Mouse (Mus musculus) kidney, adult 2 months (tissue): ENCODE measurements around the gene Aspscr1. TPM values are rescaled to one million over a fixed set of nuclear protein-coding genes. Genes with fewer than 3 reads are reported as not detected.

Experiments used
- DNase-seq: peaks from one replicate; pipeline ENCODE4 v3.0.0; 2021
- H3K27ac ChIP-seq: fragments of 200-500 bp; 2 replicates; pipeline ENCODE4 v1.5.1; 2012; ENCODE audit warnings: low read depth, low read length, control low read depth, inconsistent platforms; ENCODE audit not compliant: insufficient read depth
- H3K27me3 ChIP-seq: fragments of 200-500 bp; replicated peaks from 2 replicates; pipeline ENCODE4 v1.6.1; 2012; ENCODE audit warnings: mild to moderate bottlenecking, moderate library complexity, low read length, inconsistent platforms; ENCODE audit not compliant: control insufficient read depth, insufficient read depth
- H3K36me3 ChIP-seq: fragments of 200-500 bp; 2 replicates; pipeline ENCODE4 v1.6.1; 2012; ENCODE audit warnings: mild to moderate bottlenecking, moderate library complexity, low read length, inconsistent platforms; ENCODE audit not compliant: control insufficient read depth, insufficient read depth
- H3K4me1 ChIP-seq: fragments of 200-500 bp; 2 replicates; pipeline ENCODE4 v1.6.1; 2011; ENCODE audit warnings: low read length; ENCODE audit not compliant: control insufficient read depth, insufficient read depth
- H3K4me3 ChIP-seq: fragments of 200-500 bp; 2 replicates; pipeline ENCODE4 v1.5.1; 2011; ENCODE audit warnings: mild to moderate bottlenecking, low read depth, low read length, control low read depth; ENCODE audit not compliant: insufficient read depth
- CTCF ChIP-seq: fragments of 200-500 bp; conservative IDR thresholded peaks from 2 replicates; pipeline ENCODE4 v1.5.1; 2011; ENCODE audit warnings: low read depth, mild to moderate bottlenecking, control low read depth, low read length, moderate library complexity, mixed read lengths; ENCODE audit not compliant: insufficient read depth, insufficient read length
- POLR2A ChIP-seq: fragments of 200-500 bp; IDR thresholded peaks from one replicate; pipeline ENCODE4 v1.6.1; 2011; ENCODE audit warnings: low read depth, low read length, control low read depth
- whole genome bisulfite sequencing: fragments of 180-500 bp; shearing (Covaris S2); methylation state at CpG from one replicate; pipeline ENCODE4 v1.1.7; 2018; 5-methylcytosine and 5-hydroxymethylcytosine counted together
- polyA plus RNA-seq: library from polyadenylated mRNA; depleted of rRNA; stranded (reverse); fragments of >200 nt; gene quantifications from 2 replicates; pipeline ENCODE4 v1.2.3, GENCODE M21; 2012

Aspscr1 gene
- polyA plus RNA-seq, 1 experiment, result 105 TPM

DNA sequence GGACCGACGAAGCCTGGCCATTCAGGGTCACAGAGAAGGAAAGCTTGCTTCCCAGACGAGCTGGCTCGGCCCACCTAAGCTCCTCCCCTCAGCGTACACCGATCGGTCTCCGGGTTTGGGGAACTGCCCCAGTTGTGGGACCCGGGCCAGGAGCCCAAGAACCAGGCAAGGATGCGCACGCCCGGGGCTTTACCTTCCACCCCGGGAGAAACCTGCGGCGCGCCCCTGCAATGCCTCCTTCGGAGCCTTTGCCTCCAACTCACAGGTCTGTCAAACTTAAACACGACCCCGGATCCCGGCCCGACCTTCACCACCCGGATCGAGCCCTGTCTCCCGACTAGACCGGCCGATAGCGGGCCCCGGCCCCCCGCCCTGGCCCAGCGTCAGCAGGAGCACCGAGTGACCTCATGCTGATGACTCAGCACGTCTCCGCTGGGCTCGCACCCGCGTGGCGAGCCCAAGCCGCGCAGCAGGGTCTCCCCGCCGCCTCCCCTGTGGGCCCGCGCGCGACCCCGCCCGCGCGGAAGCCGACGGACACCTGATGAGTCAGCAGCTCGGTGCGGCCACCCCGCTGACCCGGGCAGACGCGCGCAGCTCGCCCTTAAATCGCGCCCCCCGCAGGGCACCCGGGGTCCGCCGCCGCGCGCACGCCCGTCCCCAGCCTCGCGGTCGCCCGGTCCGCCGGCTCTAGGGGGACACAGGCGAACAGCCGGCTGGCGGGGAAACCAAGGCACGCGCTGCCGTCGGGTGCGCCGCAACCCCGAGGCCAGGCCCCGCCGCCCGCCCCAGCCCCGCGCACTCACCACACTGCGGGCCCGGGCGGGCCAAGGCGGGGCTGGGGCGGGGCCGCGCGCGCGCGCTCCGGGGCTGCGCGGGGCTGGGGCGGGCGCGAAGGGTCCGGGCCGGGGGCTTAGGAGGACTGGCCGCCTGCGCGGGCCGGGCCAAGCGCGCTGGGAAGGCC lies 39.9 kb upstream of the Aspscr1 start:
- no peaks in the 10 kb centered on the region for H3K27me3 ChIP-seq
- H3K27ac ChIP-seq, result peak overlapping the region; percentile 95
- TF ChIP-seq CTCF (no peak), POLR2A (peak; percentile 13)
- peaks cover 34% of the 10 kb centered on the region for H3K4me1 ChIP-seq
- DNase-seq, result peak; percentile 94
- H3K4me3 ChIP-seq, result peak overlapping the region; percentile 92
- WGBS, result under 1% methylated on average over 116 of the region's 116 CpGs
- H3K36me3 ChIP-seq, result no peaks in the 10 kb centered on the region

DNA sequence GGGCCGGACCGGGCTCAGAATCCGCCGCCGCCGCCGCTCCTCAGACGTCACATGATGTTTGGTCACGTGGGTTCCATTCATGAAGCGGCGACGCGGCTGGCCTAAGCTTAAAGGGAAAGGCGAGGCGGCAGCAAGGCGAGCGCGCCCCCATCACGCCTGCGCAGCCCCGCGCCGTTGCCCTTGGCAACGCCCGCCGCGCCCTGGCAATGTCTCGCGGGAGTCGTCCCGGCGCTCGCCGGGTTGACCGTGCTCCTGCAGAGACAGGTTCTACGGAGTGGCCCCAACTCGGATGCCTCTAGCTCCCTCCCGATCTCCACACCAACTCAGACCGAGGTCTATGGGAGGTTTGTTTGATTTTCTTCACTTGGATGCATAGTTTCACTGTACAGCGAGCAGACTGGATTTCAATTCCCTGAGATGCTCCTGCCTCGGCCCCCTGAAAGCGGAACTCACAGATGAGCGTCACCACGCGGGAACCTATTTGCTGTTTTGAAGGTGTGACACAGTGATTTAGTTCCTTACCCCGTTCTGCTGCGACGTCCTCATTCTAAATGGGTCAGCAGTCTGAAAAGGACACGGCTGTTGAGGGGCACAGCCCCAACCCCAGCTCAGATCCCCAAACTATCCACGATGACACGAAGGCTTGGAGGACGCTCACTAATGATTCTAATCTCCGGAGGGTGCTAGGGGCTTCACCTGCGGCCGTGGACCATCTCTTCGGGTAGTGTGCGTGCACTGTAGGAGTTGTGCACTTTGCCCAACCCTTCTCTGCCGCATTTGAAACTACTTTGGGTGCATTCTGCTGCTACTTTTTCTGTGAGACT lies 39.0 kb upstream of the Aspscr1 start, which contains the start of gene Mafg:
TSS of gene Mafg (minus strand) at position 81 of the 824 bp plus-strand sequence.
- Histone ChIP-seq H3K4me1 (peaks cover 32% of the 10 kb centered on the region), H3K27me3 (no peaks in the 10 kb centered on the region), H3K4me3 (peak within 1 kb of the TSS; percentile 92), H3K27ac (peak within 1 kb of the TSS; percentile 95), H3K36me3 (no peaks in the 10 kb centered on the region)
- WGBS, result 11% methylated on average over 58 of the region's 58 CpGs
- no peak for TF ChIP-seq POLR2A
- TF ChIP-seq CTCF, result no peak
- DNase-seq, result peak; percentile 98

DNA sequence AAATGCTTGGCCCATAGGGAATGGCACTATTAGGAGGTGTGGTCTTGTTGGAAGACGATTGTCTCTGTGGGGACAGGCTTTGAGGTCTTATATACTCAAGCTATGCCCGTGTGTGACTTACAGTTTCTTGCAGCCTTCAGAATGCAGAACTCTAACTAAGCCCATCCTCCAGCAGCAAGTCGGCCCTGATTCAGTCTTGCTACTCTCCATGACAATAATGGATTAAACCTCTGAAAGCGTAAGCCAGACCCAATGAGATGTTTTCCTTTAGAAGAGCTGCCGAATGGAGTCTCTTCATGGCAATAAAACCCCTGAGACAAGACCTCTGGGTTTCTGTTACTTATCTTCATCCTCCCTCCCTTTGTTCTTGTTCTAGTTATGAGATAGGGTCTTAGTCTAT lies 38.0 kb upstream of the Aspscr1 start:
- H3K36me3 ChIP-seq, result no peaks in the 10 kb centered on the region
- no peak for DNase-seq
- WGBS, result 88% methylated on average over 5 of the region's 5 CpGs

DNA sequence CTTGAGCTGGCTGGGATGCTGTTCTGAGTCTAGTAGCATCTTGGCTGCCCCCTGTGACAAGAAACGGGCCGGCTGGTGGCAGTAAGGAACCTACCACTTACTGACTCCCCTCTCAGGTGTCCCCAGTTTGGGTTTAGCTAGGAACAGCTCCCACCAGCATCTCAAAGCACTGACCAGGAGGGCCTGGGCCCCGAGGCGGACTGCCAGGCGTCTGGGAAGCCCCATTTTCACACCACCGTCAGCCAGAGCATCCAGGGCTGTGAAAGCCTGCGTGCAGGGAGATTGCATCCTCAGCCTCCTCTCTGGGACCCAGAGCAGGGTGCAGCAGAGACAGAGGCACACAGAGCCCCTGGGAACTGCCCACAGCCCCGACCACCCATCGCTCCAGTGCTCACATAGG lies 31.5 kb upstream of the Aspscr1 start:
- H3K27me3 ChIP-seq, result no peaks in the 10 kb centered on the region
- no peak for DNase-seq
- H3K27ac ChIP-seq, result no peak overlapping the region
- WGBS, result 62% methylated on average over 9 of the region's 9 CpGs
- peaks cover 3% of the 10 kb centered on the region; the same call in 1 of the 2 replicates for H3K4me1 ChIP-seq
- H3K36me3 ChIP-seq, result no peaks in the 10 kb centered on the region
- no peak for TF ChIP-seq CTCF
- no peak for TF ChIP-seq POLR2A
- no peak overlapping the region for H3K4me3 ChIP-seq

More for the DNA sequence above, 38.0 kb upstream of the Aspscr1 start:
- no peak overlapping the region for H3K4me3 ChIP-seq
- no peak overlapping the region for H3K27ac ChIP-seq
- no peak for TF ChIP-seq CTCF
- no peak for TF ChIP-seq POLR2A
- peaks cover 23% of the 10 kb centered on the region; the same call in 1 of the 2 replicates for H3K4me1 ChIP-seq
- H3K27me3 ChIP-seq, result no peaks in the 10 kb centered on the region

DNA sequence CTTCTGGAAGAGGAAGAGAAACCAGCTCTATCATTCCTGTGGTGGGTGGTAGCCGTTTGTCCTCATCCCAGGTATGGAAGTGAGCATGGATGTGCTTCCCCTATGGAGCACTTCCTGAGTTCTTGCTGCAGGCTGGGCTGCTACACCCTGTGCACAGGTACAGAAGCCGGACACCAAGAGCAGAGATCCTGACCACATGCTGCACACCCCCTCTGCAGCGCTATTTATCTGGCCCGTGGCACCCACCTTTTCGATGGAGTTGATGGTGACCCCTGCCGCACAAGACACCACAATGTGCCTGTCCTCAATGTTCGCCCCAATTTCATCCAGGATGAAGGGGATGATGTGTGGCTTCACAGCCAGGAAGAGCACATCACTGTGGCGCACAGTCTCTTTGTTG lies 30.9 kb upstream of the Aspscr1 start:
- no peak for TF ChIP-seq CTCF
- no peak for TF ChIP-seq POLR2A
- Histone ChIP-seq H3K4me1 (peaks cover 3% of the 10 kb centered on the region; the same call in 1 of the 2 replicates), H3K36me3 (no peaks in the 10 kb centered on the region), H3K4me3 (no peak overlapping the region), H3K27ac (no peak overlapping the region), H3K27me3 (no peaks in the 10 kb centered on the region)
- WGBS, result 84% methylated on average over 8 of the region's 8 CpGs
- no peak for DNase-seq

DNA sequence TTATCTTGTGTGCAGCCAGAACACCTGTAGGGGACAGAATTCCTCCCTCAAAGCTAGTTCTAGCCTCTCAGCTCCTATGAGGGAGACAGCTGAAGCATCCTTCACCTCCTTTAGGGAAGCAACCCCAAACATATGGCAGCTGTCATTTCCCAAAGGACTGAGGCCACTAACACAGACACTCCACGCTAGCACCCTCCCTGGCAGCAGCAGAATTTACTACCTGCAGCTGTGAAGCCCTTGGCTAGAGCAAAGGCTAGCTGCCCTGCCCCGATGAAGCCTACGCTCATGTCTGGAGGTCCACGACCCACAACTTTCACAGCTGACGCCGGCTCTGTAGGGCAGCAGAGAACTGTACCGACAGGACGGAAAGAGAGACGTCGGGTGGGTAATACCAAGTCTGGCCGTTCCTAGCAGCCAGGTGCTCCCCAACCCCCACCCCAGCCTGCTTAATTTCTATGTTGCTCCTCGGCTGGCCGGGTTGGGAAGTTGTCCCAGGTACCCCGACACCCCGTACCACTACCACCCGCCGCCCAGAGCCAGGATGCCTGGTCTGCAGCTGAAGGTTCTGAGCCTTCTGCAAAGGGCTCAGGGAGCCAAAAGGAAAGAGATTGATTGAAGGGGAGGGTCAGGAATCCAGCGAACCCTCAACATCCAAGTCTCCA lies 29.7 kb upstream of the Aspscr1 start:
- no peaks in the 10 kb centered on the region for H3K27me3 ChIP-seq
- TF ChIP-seq POLR2A, result no peak
- no peak for TF ChIP-seq CTCF
- peak overlapping the region; percentile 51 for H3K4me3 ChIP-seq
- DNase-seq, result no peak
- peaks cover 3% of the 10 kb centered on the region; the same call in 1 of the 2 replicates for H3K4me1 ChIP-seq
- no peaks in the 10 kb centered on the region for H3K36me3 ChIP-seq
- WGBS, result 1% methylated on average over 18 of the region's 18 CpGs
- no peak overlapping the region for H3K27ac ChIP-seq
